Mouse (Mus musculus): ENCODE results near the gene Zfp382.

DNA sequence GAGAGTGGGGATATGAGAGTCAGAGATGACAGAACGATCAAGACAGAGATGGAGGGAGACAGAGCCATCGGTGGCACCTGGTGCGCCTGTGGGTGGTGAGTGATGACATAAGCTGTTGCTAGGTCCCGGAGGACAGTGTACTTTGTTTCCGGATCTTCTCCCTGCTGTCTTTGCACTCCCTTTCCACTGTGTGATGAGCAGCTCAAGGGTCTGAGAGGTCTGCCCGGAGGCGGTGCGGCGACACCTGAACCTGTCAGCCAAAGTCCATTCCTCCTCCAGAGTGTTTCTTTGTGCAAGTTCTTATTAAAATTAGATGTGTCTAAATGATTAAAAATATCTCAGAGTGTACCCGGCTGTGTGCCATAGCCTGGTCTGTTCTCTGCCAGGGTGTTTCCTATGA is 15.1 kb downstream of the Zfp382 start:
- no peak for TF ChIP-seq CTCF (IDR thresholded peaks at IDR 0.05; ENCODE audit: insufficient read depth, low read depth, low read length)
- TF ChIP-seq POLR2A (IDR thresholded peaks at IDR 0.05; ENCODE audit: insufficient read depth, low read depth, low read length) = no peak
